Mouse (Mus musculus) stomach, postnatal 0 days (tissue): Measurements from ENCODE around the gene Abcb4. TPM values are rescaled to one million over a fixed set of nuclear protein-coding genes. Genes with fewer than 3 reads are reported as not detected.

Experiments used
- ATAC-seq: fragments of 200-750 bp; cut with Nextera tagmentation; 2 replicates; pipeline ENCODE4 v1.8.0; 2017; ENCODE audit not compliant: low FRiP score, low TSS enrichment
- DNase-seq: peaks from one replicate; pipeline ENCODE4 v3.0.0-alpha.2; 2016; ENCODE audit warnings: low spot score
- H3K27ac ChIP-seq: fragments of 300-500 bp; sonication (generic); replicated peaks from 2 replicates; pipeline ENCODE4 v1.5.1; 2014; ENCODE audit warnings: mild to moderate bottlenecking, control low read depth
- H3K27me3 ChIP-seq: fragments of 300-500 bp; sonication (generic); 2 replicates; pipeline ENCODE4 v1.6.1; 2014; ENCODE audit warnings: low read length; ENCODE audit not compliant: control insufficient read depth, insufficient read depth
- H3K36me3 ChIP-seq: fragments of 300-500 bp; sonication (generic); 2 replicates; pipeline ENCODE4 v1.6.1; 2014; ENCODE audit warnings: low read length, mixed read lengths; ENCODE audit not compliant: control insufficient read depth, insufficient read depth
- H3K4me1 ChIP-seq: fragments of 300-500 bp; sonication (generic); replicated peaks from 2 replicates; pipeline ENCODE4 v1.6.1; 2014; ENCODE audit warnings: antibody characterized with exemption; ENCODE audit not compliant: control insufficient read depth, insufficient read depth
- H3K4me2 ChIP-seq: fragments of 300-500 bp; sonication (generic); replicated peaks from 2 replicates; pipeline ENCODE4 v1.6.1; 2014; ENCODE audit warnings: low read depth, mild to moderate bottlenecking, control low read depth, moderate library complexity
- H3K4me3 ChIP-seq: fragments of 300-500 bp; sonication (generic); 2 replicates; pipeline ENCODE4 v1.5.1; 2014; ENCODE audit warnings: low read depth, low read length, control low read depth
- H3K9ac ChIP-seq: fragments of 300-500 bp; sonication (generic); 2 replicates; pipeline ENCODE4 v1.6.1; 2014; ENCODE audit warnings: mild to moderate bottlenecking, low read length, control low read depth, mixed read lengths
- H3K9me3 ChIP-seq: fragments of 300-500 bp; sonication (generic); 2 replicates; pipeline ENCODE4 v1.6.1; 2016; ENCODE audit warnings: low read length; ENCODE audit not compliant: control insufficient read depth
- CTCF ChIP-seq: IDR thresholded peaks from 2 replicates; pipeline ENCODE4 v1.5.1; 2016; ENCODE audit warnings: antibody characterized with exemption, low read depth, mild to moderate bottlenecking, moderate library complexity
- EP300 ChIP-seq: optimal IDR thresholded peaks from 2 replicates; pipeline ENCODE3; 2016; ENCODE audit warnings: antibody characterized with exemption
- WGBS: fragments of 180-500 bp; shearing (Covaris S2); extraction: QIAGEN DNeasy Blood & Tissue Kit; methylation state at CpG from one replicate; pipeline ENCODE4 v1.1.7; 2014; 5-methylcytosine and 5-hydroxymethylcytosine counted together
- polyA plus RNA-seq: library from polyadenylated mRNA; unstranded; fragments of >200 nt; fragmentation: Nextera tagmentation; extraction: Ambion mirVana; gene quantifications from 2 replicates; pipeline ENCODE4 v1.2.1, GENCODE M21; 2015

Gene Abcb4
- polyA plus RNA-seq, 1 experiment from 2014 or later = 0.21 TPM

GRCm38 (mm10) chr5:8955544-8955943 lies 62.0 kb downstream of the Abcb4 start:
- no peaks in the 10 kb centered on the region for H3K36me3 ChIP-seq
- WGBS = 92% methylated on average over 3 of the region's 3 CpGs
- no peaks in the 10 kb centered on the region for H3K9me3 ChIP-seq
- H3K9ac ChIP-seq = no peak overlapping the region
- DNase-seq (no peak), ATAC-seq (no peak)
- TF ChIP-seq CTCF = no peak
- no peak for TF ChIP-seq EP300
- H3K27me3 ChIP-seq = no peaks in the 10 kb centered on the region
- no peak overlapping the region for H3K27ac ChIP-seq
- H3K4me1 ChIP-seq = no peaks in the 10 kb centered on the region
- no peak overlapping the region for H3K4me3 ChIP-seq
- H3K4me2 ChIP-seq = no peak overlapping the region

GRCm38 (mm10) chr5:8960534-8960933 lies 67.0 kb downstream of the Abcb4 start:
- H3K4me1 ChIP-seq = no peaks in the 10 kb centered on the region
- no peak overlapping the region for H3K4me2 ChIP-seq
- H3K27ac ChIP-seq = no peak overlapping the region
- H3K4me3 ChIP-seq = no peak overlapping the region
- DNase-seq (no peak), ATAC-seq (peak; percentile 60; the same call in 1 of the 2 replicates)
- 80% methylated on average over 4 of the region's 4 CpGs for WGBS
- TF ChIP-seq EP300 = no peak
- no peak for TF ChIP-seq CTCF
- H3K9me3 ChIP-seq = no peaks in the 10 kb centered on the region
- no peak overlapping the region for H3K9ac ChIP-seq
- H3K27me3 ChIP-seq = no peaks in the 10 kb centered on the region
- 0 out of 2 replicates have a peak, but pooled peaks cover 7% of the 10 kb centered on the region for H3K36me3 ChIP-seq

GRCm38 (mm10) chr5:8964487-8964886 lies 71.0 kb downstream of the Abcb4 start:
- no peak for TF ChIP-seq EP300
- no peak for TF ChIP-seq CTCF
- no peaks in the 10 kb centered on the region for H3K9me3 ChIP-seq
- no peaks in the 10 kb centered on the region for H3K4me1 ChIP-seq
- DNase-seq = no peak
- H3K27ac ChIP-seq = no peak overlapping the region
- H3K4me3 ChIP-seq = no peak overlapping the region
- no peak overlapping the region for H3K9ac ChIP-seq
- H3K27me3 ChIP-seq = no peaks in the 10 kb centered on the region
- H3K36me3 ChIP-seq = peaks cover 11% of the 10 kb centered on the region; the same call in 1 of the 2 replicates
- WGBS = 93% methylated on average over 5 of the region's 5 CpGs
- H3K4me2 ChIP-seq = no peak overlapping the region
- no peak for ATAC-seq

- TF ChIP-seq CTCF (no peak), EP300 (no peak)
- no peaks in the 10 kb centered on the region for H3K27me3 ChIP-seq
- H3K4me3 ChIP-seq = no peak overlapping the region
- no peak overlapping the region for H3K27ac ChIP-seq
- H3K36me3 ChIP-seq = peaks cover 16% of the 10 kb centered on the region; the same call in 1 of the 2 replicates
- 92% methylated on average over 2 of the region's 2 CpGs for WGBS
- H3K9me3 ChIP-seq = no peaks in the 10 kb centered on the region
- DNase-seq (no peak), ATAC-seq (no peak)
- no peaks in the 10 kb centered on the region for H3K4me1 ChIP-seq
- H3K9ac ChIP-seq = no peak overlapping the region
- H3K4me2 ChIP-seq = no peak overlapping the region
Observed at GRCm38 (mm10) chr5:8970694-8971093, 77.2 kb downstream of the Abcb4 start.

- WGBS = 94% methylated on average over 7 of the region's 7 CpGs
- ATAC-seq = no peak
- peaks cover 12% of the 10 kb centered on the region; the same call in 1 of the 2 replicates for H3K36me3 ChIP-seq
- no peak overlapping the region for H3K4me2 ChIP-seq
- no peak overlapping the region for H3K27ac ChIP-seq
- no peak for DNase-seq
- no peaks in the 10 kb centered on the region for H3K4me1 ChIP-seq
- H3K27me3 ChIP-seq = no peaks in the 10 kb centered on the region
- H3K9me3 ChIP-seq = no peaks in the 10 kb centered on the region
- no peak overlapping the region for H3K4me3 ChIP-seq
- H3K9ac ChIP-seq = no peak overlapping the region
- TF ChIP-seq CTCF (no peak), EP300 (no peak)
Observed at GRCm38 (mm10) chr5:8972355-8972754, 78.8 kb downstream of the Abcb4 start.

GRCm38 (mm10) chr5:8974721-8975120 lies 81.2 kb downstream of the Abcb4 start:
- DNase-seq = no peak
- Histone ChIP-seq H3K27me3 (no peaks in the 10 kb centered on the region), H3K36me3 (peaks cover 12% of the 10 kb centered on the region; the same call in 1 of the 2 replicates), H3K27ac (no peak overlapping the region), H3K9me3 (no peaks in the 10 kb centered on the region), H3K4me2 (no peak overlapping the region), H3K9ac (no peak overlapping the region), H3K4me3 (no peak overlapping the region), H3K4me1 (no peaks in the 10 kb centered on the region)
- no peak for TF ChIP-seq EP300
- no peak for TF ChIP-seq CTCF
- ATAC-seq = no peak
